Mouse (Mus musculus): ENCODE data around the gene Gm38392. TPM values are rescaled to one million over a fixed set of nuclear protein-coding genes. Genes with fewer than 3 reads are reported as not detected.

Gene Gm38392
- polyA plus RNA-seq (2012; rRNA removed): 0.09 and 0.23 TPM in 2 replicates

GRCm38 (mm10) chr3:88287110-88287509 is at the start of gene Gm38392:
Gm38392 (minus strand) TSS chr3:88287210.

GRCm38 (mm10) chr3:88336058-88337013 is 49.3 kb upstream of the Gm38392 start, which contains the start of the genes Tmem79 and Smg5:
Tmem79 (minus strand) TSS chr3:88336148.
Smg5 (plus strand) TSS chr3:88336260.

DNA sequence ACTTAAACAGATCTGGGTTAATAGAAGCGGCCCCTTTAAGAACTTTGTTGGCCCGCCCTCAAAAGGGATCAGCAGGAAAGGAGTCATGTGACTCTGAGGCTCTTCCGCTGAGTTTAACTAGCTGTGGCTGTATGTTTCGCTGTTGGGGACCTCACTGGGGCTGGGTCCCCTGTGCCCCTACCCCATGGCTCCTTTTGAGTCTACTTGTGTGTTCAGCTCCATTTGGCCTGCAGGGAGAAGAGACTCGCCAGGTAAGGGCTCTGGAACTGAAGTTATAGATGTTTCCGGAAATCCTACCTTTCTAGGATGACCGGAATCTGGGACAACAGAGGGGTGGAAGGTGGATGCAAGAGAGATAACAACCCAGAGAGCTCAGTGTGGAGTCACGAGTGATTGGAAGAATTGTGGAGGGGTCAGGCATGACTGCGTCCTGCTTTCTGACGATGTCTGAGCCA is 38.0 kb upstream of the Gm38392 start, which contains the start of gene Glmp:
Glmp (plus strand) TSS at position 73 of the 455 bp plus-strand sequence.

GRCm38 (mm10) chr3:88296561-88297318 is 9.7 kb upstream of the Gm38392 start, which contains the start of the genes Tsacc and Cct3:
Tsacc (minus strand) TSS chr3:88296999.
Cct3 (plus strand) TSS chr3:88297116.

GRCm38 (mm10) chr3:88254268-88254926 is 32.6 kb downstream of the Gm38392 start, which contains the start of gene Rhbg:
Rhbg (minus strand) TSS chr3:88254709.

Other genes with a start within 250 kb of the Gm38392 start
- 16.2 and 17.5 TPM in 2 replicates for gene Gpatch4, start 244.1 kb downstream of the Gm38392 start, polyA plus RNA-seq (2012; rRNA removed)
- 95.1 and 96.9 TPM in 2 replicates for gene Naxe, start 228.7 kb downstream of the Gm38392 start, polyA plus RNA-seq (2012; rRNA removed)
- gene Ttc24, start 208.9 kb downstream of the Gm38392 start, polyA plus RNA-seq (2012; rRNA removed): 0.09 TPM in 1 of 2 replicates, not detected in the other
- gene Iqgap3, start 205.2 kb downstream of the Gm38392 start, polyA plus RNA-seq (2012; rRNA removed): 14.2 and 15.2 TPM in 2 replicates
- 46.1 and 48.3 TPM in 2 replicates for gene Mef2d, start 144.8 kb downstream of the Gm38392 start, polyA plus RNA-seq (2012; rRNA removed)
- 0.27 and 0.95 TPM in 2 replicates for gene Rhbg, start 32.5 kb downstream of the Gm38392 start, polyA plus RNA-seq (2012; rRNA removed)
- 5.3 and 6.7 TPM in 2 replicates for gene Tsacc, start 9.8 kb upstream of the Gm38392 start, polyA plus RNA-seq (2012; rRNA removed)
- gene Cct3, start 9.9 kb upstream of the Gm38392 start, polyA plus RNA-seq (2012; rRNA removed): 345 and 353 TPM in 2 replicates
- 62.5 and 76.0 TPM in 2 replicates for gene Glmp, start 37.8 kb upstream of the Gm38392 start, polyA plus RNA-seq (2012; rRNA removed)
- gene Tmem79, start 48.9 kb upstream of the Gm38392 start, polyA plus RNA-seq (2012; rRNA removed): 1.3 and 2.0 TPM in 2 replicates
- gene Smg5, start 49.0 kb upstream of the Gm38392 start, polyA plus RNA-seq (2012; rRNA removed): 111 and 121 TPM in 2 replicates
- 1.6 and 4.0 TPM in 2 replicates for gene Paqr6, start 77.4 kb upstream of the Gm38392 start, polyA plus RNA-seq (2012; rRNA removed)
- gene Bglap3, start 85.5 kb upstream of the Gm38392 start, polyA plus RNA-seq (2012; rRNA removed): 0.17 and 0.18 TPM in 2 replicates
- gene Bglap2, start 91.5 kb upstream of the Gm38392 start, polyA plus RNA-seq (2012; rRNA removed): 0.81 TPM in 1 of 2 replicates, not detected in the other
- 0.55 and 1.6 TPM in 2 replicates for gene Bglap, start 97.3 kb upstream of the Gm38392 start, polyA plus RNA-seq (2012; rRNA removed)
- gene Pmf1, start 123.1 kb upstream of the Gm38392 start, polyA plus RNA-seq (2012; rRNA removed): 56.6 and 58.5 TPM in 2 replicates
- gene Slc25a44, start 137.9 kb upstream of the Gm38392 start, polyA plus RNA-seq (2012; rRNA removed): 32.4 and 34.5 TPM in 2 replicates
- gene Sema4a, start 174.0 kb upstream of the Gm38392 start, polyA plus RNA-seq (2012; rRNA removed): 41.8 and 44.4 TPM in 2 replicates
- gene Lmna, start 222.7 kb upstream of the Gm38392 start, polyA plus RNA-seq (2012; rRNA removed): 27.8 and 62.3 TPM in 2 replicates
- gene Mex3a, start 245.2 kb upstream of the Gm38392 start, polyA plus RNA-seq (2012; rRNA removed): 81.4 and 92.2 TPM in 2 replicates

All from central nervous system, embryonic 14 days (tissue).